Mouse (Mus musculus): ENCODE data around the gene Abcc9. TPM values are rescaled to one million over a fixed set of nuclear protein-coding genes. Genes with fewer than 3 reads are reported as not detected.

Gene Abcc9
- polyA plus RNA-seq, 1 experiment from 2014 or later = 14.7 TPM

GRCm38 (mm10) chr6:142738225-142738624 lies 36.1 kb upstream of the Abcc9 start:
- Histone ChIP-seq H3K4me1 (ENCODE audit: control insufficient read depth, insufficient read depth, low read length) (no peaks in the 10 kb centered on the region), H3K9me3 (replicated peaks; ENCODE audit: control insufficient read depth, low read length) (no peaks in the 10 kb centered on the region), H3K27ac (ENCODE audit: low read length) (no peak overlapping the region), H3K4me2 (ENCODE audit: low read depth, low read length) (no peak overlapping the region), H3K36me3 (ENCODE audit: control insufficient read depth, insufficient read depth, low read length) (no peaks in the 10 kb centered on the region), H3K27me3 (ENCODE audit: control insufficient read depth, insufficient read depth, low read length) (no peaks in the 10 kb centered on the region), H3K9ac (ENCODE audit: low read length) (no peak overlapping the region), H3K4me3 (replicated peaks; ENCODE audit: low read length) (no peak overlapping the region)
- 82% methylated on average over 2 of the region's 2 CpGs for WGBS
- ATAC-seq (ENCODE audit: insufficient read depth, low FRiP score) = no peak

- Histone ChIP-seq H3K4me3 (replicated peaks; ENCODE audit: low read length) (no peak overlapping the region), H3K4me1 (ENCODE audit: control insufficient read depth, insufficient read depth, low read length) (0 out of 2 replicates have a peak, but pooled peaks cover 2% of the 10 kb centered on the region), H3K27ac (ENCODE audit: low read length) (no peak overlapping the region), H3K4me2 (ENCODE audit: low read depth, low read length) (no peak overlapping the region), H3K9me3 (replicated peaks; ENCODE audit: control insufficient read depth, low read length) (no peaks in the 10 kb centered on the region), H3K36me3 (ENCODE audit: control insufficient read depth, insufficient read depth, low read length) (no peaks in the 10 kb centered on the region), H3K27me3 (ENCODE audit: control insufficient read depth, insufficient read depth, low read length) (no peaks in the 10 kb centered on the region), H3K9ac (ENCODE audit: low read length) (no peak overlapping the region)
- 41% methylated on average over 8 of the region's 8 CpGs for WGBS
- ATAC-seq (ENCODE audit: insufficient read depth, low FRiP score) = no peak
Measured at GRCm38 (mm10) chr6:142735302-142736005, 33.3 kb upstream of the Abcc9 start.

DNA sequence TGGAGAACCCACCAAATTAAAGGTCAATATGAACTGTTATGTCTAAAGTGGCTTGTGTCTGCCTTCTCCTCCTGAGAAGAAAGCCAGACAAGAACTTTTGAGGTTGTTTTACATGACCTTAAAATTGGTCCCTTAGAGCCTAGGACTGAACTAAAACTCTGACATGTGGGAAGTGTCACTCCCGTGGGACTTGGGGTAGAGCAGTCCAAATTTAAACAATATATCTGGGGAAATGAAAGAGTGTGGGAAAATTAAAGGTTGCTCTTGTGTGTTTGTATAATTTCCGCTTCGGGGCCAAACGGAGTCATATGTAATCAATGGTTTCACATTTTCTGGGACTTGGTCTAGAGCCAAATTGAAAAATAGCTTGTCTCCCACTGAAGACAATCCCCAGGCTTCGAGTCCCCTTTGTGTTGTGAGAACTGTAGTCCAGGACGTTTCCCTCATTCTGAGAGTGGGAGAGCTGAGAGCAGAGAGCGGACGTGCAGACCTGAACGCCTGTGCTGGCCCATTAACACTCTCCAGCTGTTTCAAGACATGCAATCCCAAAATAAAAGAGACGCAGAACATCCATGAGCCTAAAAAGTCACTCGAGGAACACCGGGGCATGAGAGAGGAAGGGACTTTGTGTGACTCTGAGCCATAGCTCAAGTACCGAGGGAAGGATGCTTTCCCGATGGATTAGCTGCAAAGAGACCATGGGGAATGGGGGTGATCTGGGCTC lies 30.6 kb upstream of the Abcc9 start:
- H3K9ac ChIP-seq (ENCODE audit: low read length) = no peak overlapping the region
- H3K27me3 ChIP-seq (ENCODE audit: control insufficient read depth, insufficient read depth, low read length) = no peaks in the 10 kb centered on the region
- H3K4me3 ChIP-seq (replicated peaks; ENCODE audit: low read length) = no peak overlapping the region
- peak; percentile 92 for ATAC-seq (ENCODE audit: insufficient read depth, low FRiP score)
- peak overlapping the region; percentile 61 for H3K27ac ChIP-seq (ENCODE audit: low read length)
- H3K4me2 ChIP-seq (ENCODE audit: low read depth, low read length) = no peak overlapping the region
- H3K4me1 ChIP-seq (ENCODE audit: control insufficient read depth, insufficient read depth, low read length) = 0 out of 2 replicates have a peak, but pooled peaks cover 2% of the 10 kb centered on the region
- H3K9me3 ChIP-seq (replicated peaks; ENCODE audit: control insufficient read depth, low read length) = no peaks in the 10 kb centered on the region
- 38% methylated on average over 14 of the region's 14 CpGs for WGBS
- no peaks in the 10 kb centered on the region for H3K36me3 ChIP-seq (ENCODE audit: control insufficient read depth, insufficient read depth, low read length)

GRCm38 (mm10) chr6:142726032-142726431 lies 23.9 kb upstream of the Abcc9 start:
- no peak overlapping the region for H3K4me3 ChIP-seq (replicated peaks; ENCODE audit: low read length)
- no peak overlapping the region for H3K27ac ChIP-seq (ENCODE audit: low read length)
- H3K9me3 ChIP-seq (replicated peaks; ENCODE audit: control insufficient read depth, low read length) = 0 out of 2 replicates have a peak, but pooled peaks cover 4% of the 10 kb centered on the region
- H3K9ac ChIP-seq (ENCODE audit: low read length) = no peak overlapping the region
- no peaks in the 10 kb centered on the region for H3K36me3 ChIP-seq (ENCODE audit: control insufficient read depth, insufficient read depth, low read length)
- ATAC-seq (ENCODE audit: insufficient read depth, low FRiP score) = no peak
- WGBS = 69% methylated on average over 4 of the region's 4 CpGs
- no peaks in the 10 kb centered on the region for H3K27me3 ChIP-seq (ENCODE audit: control insufficient read depth, insufficient read depth, low read length)
- no peak overlapping the region for H3K4me2 ChIP-seq (ENCODE audit: low read depth, low read length)
- H3K4me1 ChIP-seq (ENCODE audit: control insufficient read depth, insufficient read depth, low read length) = no peaks in the 10 kb centered on the region

- no peaks in the 10 kb centered on the region for H3K27me3 ChIP-seq (ENCODE audit: control insufficient read depth, insufficient read depth, low read length)
- 0 out of 2 replicates have a peak, but pooled peaks cover 4% of the 10 kb centered on the region for H3K9me3 ChIP-seq (replicated peaks; ENCODE audit: control insufficient read depth, low read length)
- H3K4me2 ChIP-seq (ENCODE audit: low read depth, low read length) = no peak overlapping the region
- H3K36me3 ChIP-seq (ENCODE audit: control insufficient read depth, insufficient read depth, low read length) = no peaks in the 10 kb centered on the region
- no peak for ATAC-seq (ENCODE audit: insufficient read depth, low FRiP score)
- no peak overlapping the region for H3K9ac ChIP-seq (ENCODE audit: low read length)
- no peaks in the 10 kb centered on the region for H3K4me1 ChIP-seq (ENCODE audit: control insufficient read depth, insufficient read depth, low read length)
- no peak overlapping the region for H3K4me3 ChIP-seq (replicated peaks; ENCODE audit: low read length)
- WGBS = 75% methylated on average over 8 of the region's 8 CpGs
- no peak overlapping the region for H3K27ac ChIP-seq (ENCODE audit: low read length)
Measured at GRCm38 (mm10) chr6:142721731-142722130, 19.6 kb upstream of the Abcc9 start.

DNA sequence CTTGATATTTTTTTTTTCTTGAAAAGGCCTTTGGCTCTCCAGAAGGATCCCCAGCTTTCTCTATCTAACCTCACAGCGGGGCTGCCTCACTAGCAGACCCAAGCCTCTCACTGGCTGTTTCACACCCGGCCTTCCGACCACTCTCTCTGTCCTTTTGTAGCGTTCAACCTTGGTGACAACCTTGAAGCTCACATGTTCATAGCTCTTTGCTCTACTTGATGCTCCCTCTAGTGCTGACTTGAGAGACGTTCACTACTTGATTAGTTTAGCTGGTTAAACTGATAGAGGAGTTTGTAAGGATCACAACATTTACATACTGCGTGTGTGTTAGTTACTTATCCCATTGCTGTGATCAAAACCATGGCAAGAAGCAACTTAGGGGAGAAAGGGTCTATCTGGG lies 18.5 kb upstream of the Abcc9 start:
- H3K9me3 ChIP-seq (replicated peaks; ENCODE audit: control insufficient read depth, low read length) = 0 out of 2 replicates have a peak, but pooled peaks cover 4% of the 10 kb centered on the region
- no peak overlapping the region for H3K27ac ChIP-seq (ENCODE audit: low read length)
- H3K9ac ChIP-seq (ENCODE audit: low read length) = no peak overlapping the region
- ATAC-seq (ENCODE audit: insufficient read depth, low FRiP score) = no peak
- no peaks in the 10 kb centered on the region for H3K4me1 ChIP-seq (ENCODE audit: control insufficient read depth, insufficient read depth, low read length)
- no peak overlapping the region for H3K4me3 ChIP-seq (replicated peaks; ENCODE audit: low read length)
- 68% methylated on average over 6 of the region's 6 CpGs for WGBS
- H3K27me3 ChIP-seq (ENCODE audit: control insufficient read depth, insufficient read depth, low read length) = no peaks in the 10 kb centered on the region
- no peaks in the 10 kb centered on the region for H3K36me3 ChIP-seq (ENCODE audit: control insufficient read depth, insufficient read depth, low read length)
- H3K4me2 ChIP-seq (ENCODE audit: low read depth, low read length) = no peak overlapping the region

- Histone ChIP-seq H3K36me3 (ENCODE audit: control insufficient read depth, insufficient read depth, low read length) (no peaks in the 10 kb centered on the region), H3K27ac (ENCODE audit: low read length) (peak overlapping the region; percentile 66), H3K4me2 (ENCODE audit: low read depth, low read length) (no peak overlapping the region), H3K4me3 (replicated peaks; ENCODE audit: low read length) (no peak overlapping the region), H3K4me1 (ENCODE audit: control insufficient read depth, insufficient read depth, low read length) (no peaks in the 10 kb centered on the region), H3K27me3 (ENCODE audit: control insufficient read depth, insufficient read depth, low read length) (no peaks in the 10 kb centered on the region), H3K9ac (ENCODE audit: low read length) (no peak overlapping the region), H3K9me3 (replicated peaks; ENCODE audit: control insufficient read depth, low read length) (0 out of 2 replicates have a peak, but pooled peaks cover 4% of the 10 kb centered on the region)
- ATAC-seq (ENCODE audit: insufficient read depth, low FRiP score) = peak; percentile 57
- WGBS = 40% methylated on average over 7 of the region's 7 CpGs
Measured at GRCm38 (mm10) chr6:142718167-142718566, 16.1 kb upstream of the Abcc9 start.

DNA sequence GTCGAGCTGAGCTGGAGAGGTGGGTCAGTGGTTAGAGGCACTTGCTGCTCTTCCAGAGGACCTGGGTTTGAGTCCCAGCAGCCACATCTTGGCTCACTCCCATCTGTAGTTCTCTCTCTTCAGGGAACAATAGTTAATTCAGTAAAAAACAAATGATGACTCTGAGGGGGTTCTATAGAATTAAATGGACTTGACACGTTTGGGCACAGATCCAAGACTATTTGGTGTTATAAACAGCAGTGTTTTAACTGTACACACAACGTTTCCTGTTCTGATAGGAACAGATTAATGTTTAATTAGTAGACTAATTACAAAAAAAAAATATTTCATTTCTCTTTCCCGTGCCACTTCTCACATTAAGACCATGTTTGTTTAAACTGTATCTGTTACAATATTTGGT lies 15.1 kb upstream of the Abcc9 start:
- Histone ChIP-seq H3K4me2 (ENCODE audit: low read depth, low read length) (no peak overlapping the region), H3K9me3 (replicated peaks; ENCODE audit: control insufficient read depth, low read length) (no peaks in the 10 kb centered on the region), H3K36me3 (ENCODE audit: control insufficient read depth, insufficient read depth, low read length) (no peaks in the 10 kb centered on the region), H3K27ac (ENCODE audit: low read length) (0 out of 2 replicates have a peak overlapping the region, but pooled peaks have one; percentile 19), H3K4me1 (ENCODE audit: control insufficient read depth, insufficient read depth, low read length) (no peaks in the 10 kb centered on the region), H3K4me3 (replicated peaks; ENCODE audit: low read length) (no peak overlapping the region), H3K27me3 (ENCODE audit: control insufficient read depth, insufficient read depth, low read length) (no peaks in the 10 kb centered on the region), H3K9ac (ENCODE audit: low read length) (no peak overlapping the region)
- ATAC-seq (ENCODE audit: insufficient read depth, low FRiP score) = no peak
- 43% methylated on average over 4 of the region's 4 CpGs for WGBS

GRCm38 (mm10) chr6:142715026-142715425 lies 12.9 kb upstream of the Abcc9 start:
- no peaks in the 10 kb centered on the region for H3K36me3 ChIP-seq (ENCODE audit: control insufficient read depth, insufficient read depth, low read length)
- no peak overlapping the region for H3K4me2 ChIP-seq (ENCODE audit: low read depth, low read length)
- H3K9me3 ChIP-seq (replicated peaks; ENCODE audit: control insufficient read depth, low read length) = no peaks in the 10 kb centered on the region
- 0 out of 2 replicates have a peak, but pooled peaks cover 3% of the 10 kb centered on the region for H3K4me1 ChIP-seq (ENCODE audit: control insufficient read depth, insufficient read depth, low read length)
- ATAC-seq (ENCODE audit: insufficient read depth, low FRiP score) = no peak
- H3K27ac ChIP-seq (ENCODE audit: low read length) = no peak overlapping the region
- WGBS = 50% methylated on average over 8 of the region's 8 CpGs
- H3K9ac ChIP-seq (ENCODE audit: low read length) = no peak overlapping the region
- H3K4me3 ChIP-seq (replicated peaks; ENCODE audit: low read length) = no peak overlapping the region
- no peaks in the 10 kb centered on the region for H3K27me3 ChIP-seq (ENCODE audit: control insufficient read depth, insufficient read depth, low read length)
